Mouse (Mus musculus) neural tube, embryonic 11.5 days (tissue): Measurements from ENCODE around the gene Tnfaip2. TPM values are rescaled to one million over a fixed set of nuclear protein-coding genes. Genes with fewer than 3 reads are reported as not detected.

Experiments used
- ATAC-seq: fragments of 200-750 bp; cut with Nextera tagmentation; 2 replicates; pipeline ENCODE4 v1.8.0; 2017; ENCODE audit warnings: moderate number of reproducible peaks, mild to moderate bottlenecking, moderate TSS enrichment, moderate library complexity; ENCODE audit not compliant: insufficient read depth, low FRiP score, low TSS enrichment
- DNase-seq: peaks from one replicate; pipeline ENCODE4 v3.0.0-alpha.2; 2015; ENCODE audit warnings: low spot score
- H3K27ac ChIP-seq: fragments of 300-500 bp; sonication (generic); 2 replicates; pipeline ENCODE4 v1.5.1; 2014; ENCODE audit warnings: low read depth, mild to moderate bottlenecking, low read length
- H3K27me3 ChIP-seq: fragments of 300-500 bp; sonication (generic); 2 replicates; pipeline ENCODE4 v1.6.1; 2014; ENCODE audit warnings: mild to moderate bottlenecking, low read length, mixed read lengths; ENCODE audit not compliant: control insufficient read depth, insufficient read depth
- H3K36me3 ChIP-seq: fragments of 300-500 bp; sonication (generic); 2 replicates; pipeline ENCODE4 v1.6.1; 2014; ENCODE audit warnings: mild to moderate bottlenecking, low read length, moderate library complexity, mixed read lengths; ENCODE audit not compliant: control insufficient read depth, insufficient read depth
- H3K4me1 ChIP-seq: fragments of 300-500 bp; sonication (generic); 2 replicates; pipeline ENCODE4 v1.6.1; 2014; ENCODE audit warnings: low read length, mixed read lengths; ENCODE audit not compliant: control insufficient read depth, insufficient read depth
- H3K4me2 ChIP-seq: fragments of 300-500 bp; sonication (generic); 2 replicates; pipeline ENCODE4 v1.6.1; 2014; ENCODE audit warnings: low read depth, mild to moderate bottlenecking, moderate library complexity
- H3K4me3 ChIP-seq: fragments of 300-500 bp; sonication (generic); 2 replicates; pipeline ENCODE4 v1.5.1; 2014; ENCODE audit warnings: low read depth, low read length
- H3K9ac ChIP-seq: fragments of 300-500 bp; sonication (generic); 2 replicates; pipeline ENCODE4 v1.6.1; 2014; ENCODE audit warnings: mild to moderate bottlenecking, low read length
- H3K9me3 ChIP-seq: fragments of 300-500 bp; sonication (generic); 2 replicates; pipeline ENCODE4 v1.6.1; 2016; ENCODE audit warnings: low read length; ENCODE audit not compliant: control insufficient read depth
- WGBS: fragments of 180-500 bp; shearing (Covaris S2); extraction: QIAGEN DNeasy Blood & Tissue Kit; methylation state at CpG from one replicate; pipeline ENCODE4 v1.1.7; 2014; 5-methylcytosine and 5-hydroxymethylcytosine counted together
- polyA plus RNA-seq: library from polyadenylated mRNA; unstranded; fragments of >200 nt; fragmentation: Nextera tagmentation; extraction: Ambion mirVana; gene quantifications from 2 replicates; pipeline ENCODE4 v1.2.1, GENCODE M21; 2014

The Tnfaip2 gene
- polyA plus RNA-seq: 3.4 and 3.7 TPM in 2 replicates

- peak; percentile 90 for ATAC-seq
- peak; percentile 80 for DNase-seq
- Histone ChIP-seq H3K4me1 (peaks cover 6% of the 10 kb centered on the region; the same call in 1 of the 2 replicates), H3K27ac (no peak within 1 kb of the TSS), H3K4me3 (peak within 1 kb of the TSS; percentile 38), H3K9me3 (no peaks in the 10 kb centered on the region), H3K36me3 (no peaks in the 10 kb centered on the region), H3K4me2 (peak within 1 kb of the TSS; percentile 78), H3K27me3 (peaks cover 66% of the 10 kb centered on the region), H3K9ac (0 out of 2 replicates have a peak within 1 kb of the TSS, but pooled peaks have one; percentile 18)
- WGBS: under 1% methylated on average over 48 of the region's 48 CpGs
Observed at GRCm38 (mm10) chr12:111442309-111443010, at the start of gene Tnfaip2. Tnfaip2 (plus strand) TSS chr12:111442469.

DNA sequence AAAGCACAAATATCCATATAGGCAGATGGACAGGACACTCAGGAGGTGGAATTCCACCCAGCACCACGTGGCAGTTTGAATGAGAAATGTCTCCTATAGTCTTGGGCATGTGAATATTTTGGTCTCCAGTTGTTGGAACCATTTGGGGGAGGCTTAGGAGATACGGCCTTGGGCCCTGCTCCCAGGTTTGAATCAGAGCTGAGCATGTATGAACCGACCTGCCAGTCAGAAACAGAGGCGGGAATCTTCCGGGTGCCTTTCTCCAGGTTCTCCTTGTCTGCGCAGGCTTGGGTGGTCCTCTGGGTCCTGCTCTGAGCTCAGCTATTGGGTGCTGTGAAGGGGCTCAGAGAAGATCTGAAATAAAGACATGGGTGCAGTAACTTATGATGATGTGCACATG, 48.3 kb upstream of the Tnfaip2 start:
- Histone ChIP-seq H3K4me2 (no peak overlapping the region), H3K9me3 (no peaks in the 10 kb centered on the region), H3K27ac (no peak overlapping the region), H3K9ac (no peak overlapping the region), H3K4me1 (no peaks in the 10 kb centered on the region), H3K4me3 (no peak overlapping the region), H3K36me3 (no peaks in the 10 kb centered on the region), H3K27me3 (no peaks in the 10 kb centered on the region)
- ATAC-seq (no peak), DNase-seq (no peak)
- WGBS: 85% methylated on average over 6 of the region's 6 CpGs

GRCm38 (mm10) chr12:111396997-111397396, 45.3 kb upstream of the Tnfaip2 start:
- 74% methylated on average over 5 of the region's 5 CpGs for WGBS
- Histone ChIP-seq H3K27me3 (no peaks in the 10 kb centered on the region), H3K4me3 (no peak overlapping the region), H3K27ac (no peak overlapping the region), H3K4me1 (no peaks in the 10 kb centered on the region), H3K4me2 (no peak overlapping the region), H3K9ac (no peak overlapping the region), H3K36me3 (no peaks in the 10 kb centered on the region), H3K9me3 (no peaks in the 10 kb centered on the region)
- DNase-seq (no peak), ATAC-seq (no peak)

- no peaks in the 10 kb centered on the region for H3K36me3 ChIP-seq
- H3K4me3 ChIP-seq: no peak overlapping the region
- H3K9ac ChIP-seq: no peak overlapping the region
- WGBS: 18% methylated on average over 15 of the region's 15 CpGs
- peaks cover 8% of the 10 kb centered on the region for H3K27me3 ChIP-seq
- DNase-seq (peak; percentile 84), ATAC-seq (no peak)
- no peak overlapping the region for H3K27ac ChIP-seq
- H3K9me3 ChIP-seq: no peaks in the 10 kb centered on the region
- H3K4me1 ChIP-seq: no peaks in the 10 kb centered on the region
- no peak overlapping the region for H3K4me2 ChIP-seq
Observed at GRCm38 (mm10) chr12:111401454-111402184, 40.6 kb upstream of the Tnfaip2 start.

GRCm38 (mm10) chr12:111404880-111405279, 37.4 kb upstream of the Tnfaip2 start:
- Histone ChIP-seq H3K4me3 (no peak overlapping the region), H3K4me1 (peaks cover 4% of the 10 kb centered on the region; the same call in 1 of the 2 replicates), H3K27ac (no peak overlapping the region), H3K4me2 (no peak overlapping the region), H3K9ac (no peak overlapping the region), H3K36me3 (no peaks in the 10 kb centered on the region), H3K27me3 (peaks cover 25% of the 10 kb centered on the region), H3K9me3 (no peaks in the 10 kb centered on the region)
- no peak for ATAC-seq
- WGBS: 42% methylated on average over 10 of the region's 10 CpGs
- DNase-seq: no peak

- WGBS: 3% methylated on average over 22 of the region's 24 CpGs
- DNase-seq: no peak
- H3K27ac ChIP-seq: no peak within 1 kb of the TSS
- peaks cover 25% of the 10 kb centered on the region for H3K27me3 ChIP-seq
- no peak within 1 kb of the TSS for H3K9ac ChIP-seq
- H3K4me2 ChIP-seq: no peak within 1 kb of the TSS
- no peaks in the 10 kb centered on the region for H3K9me3 ChIP-seq
- peaks cover 6% of the 10 kb centered on the region; the same call in 1 of the 2 replicates for H3K4me1 ChIP-seq
- no peaks in the 10 kb centered on the region for H3K36me3 ChIP-seq
- no peak within 1 kb of the TSS for H3K4me3 ChIP-seq
- ATAC-seq: no peak
Observed at GRCm38 (mm10) chr12:111406622-111407021, 35.6 kb upstream of the Tnfaip2 start, which contains the start of gene Lbhd2. Lbhd2 (plus strand) TSS chr12:111406809.

DNA sequence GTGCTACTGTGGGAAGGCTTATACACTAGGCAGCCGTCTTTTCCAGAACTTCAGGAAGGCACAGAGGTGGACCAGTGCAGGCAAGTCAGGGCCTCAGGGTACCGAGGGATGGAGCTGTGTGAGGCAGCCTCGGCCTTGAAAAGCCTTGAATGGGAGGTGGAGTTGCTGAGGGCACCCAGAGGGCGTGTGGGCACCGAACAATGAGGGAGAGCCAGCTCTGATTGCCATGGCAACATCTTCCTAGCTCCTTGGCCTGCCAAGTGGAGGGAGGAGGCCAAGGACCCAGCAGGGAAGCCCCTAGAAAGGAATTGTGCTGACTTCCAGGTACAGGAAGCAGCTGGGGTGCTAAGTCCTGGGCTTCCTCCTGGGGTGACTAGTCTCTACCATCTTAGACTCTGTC, 32.7 kb upstream of the Tnfaip2 start:
- ATAC-seq (no peak), DNase-seq (no peak)
- Histone ChIP-seq H3K9ac (no peak overlapping the region), H3K27ac (no peak overlapping the region), H3K27me3 (peaks cover 25% of the 10 kb centered on the region), H3K4me2 (no peak overlapping the region), H3K4me1 (peaks cover 6% of the 10 kb centered on the region), H3K9me3 (no peaks in the 10 kb centered on the region), H3K4me3 (no peak overlapping the region), H3K36me3 (no peaks in the 10 kb centered on the region)
- WGBS: 21% methylated on average over 5 of the region's 5 CpGs

GRCm38 (mm10) chr12:111411631-111412355, 30.5 kb upstream of the Tnfaip2 start:
- no peaks in the 10 kb centered on the region for H3K36me3 ChIP-seq
- H3K27me3 ChIP-seq: peaks cover 16% of the 10 kb centered on the region
- 86% methylated on average over 8 of the region's 8 CpGs for WGBS

More at GRCm38 (mm10) chr12:111411631-111412355, 30.5 kb upstream of the Tnfaip2 start:
- H3K9ac ChIP-seq: no peak overlapping the region
- DNase-seq: no peak
- no peaks in the 10 kb centered on the region for H3K9me3 ChIP-seq
- H3K4me1 ChIP-seq: peaks cover 6% of the 10 kb centered on the region
- H3K4me3 ChIP-seq: no peak overlapping the region
- no peak overlapping the region for H3K27ac ChIP-seq
- no peak overlapping the region for H3K4me2 ChIP-seq
- no peak for ATAC-seq
